Mouse (Mus musculus) liver, embryonic 13.5 days (tissue): ENCODE data around the gene Olfr155. TPM values are rescaled to one million over a fixed set of nuclear protein-coding genes. Genes with fewer than 3 reads are reported as not detected.

Experiments
- ATAC-seq: fragments of 200-750 bp; cut with Nextera tagmentation; 2 replicates; pipeline ENCODE4 v1.8.0; 2017; ENCODE audit warnings: low read depth, mild to moderate bottlenecking, moderate number of reproducible peaks, moderate library complexity
- DNase-seq: peaks from one replicate; pipeline ENCODE4 v3.0.0; 2022
- H3K27ac ChIP-seq: fragments of 300-500 bp; sonication (generic); 2 replicates; pipeline ENCODE4 v1.5.1; 2015; ENCODE audit warnings: moderate library complexity, mild to moderate bottlenecking, inconsistent platforms
- H3K27me3 ChIP-seq: fragments of 300-500 bp; sonication (generic); 2 replicates; pipeline ENCODE4 v1.6.1; 2015; ENCODE audit warnings: mild to moderate bottlenecking, inconsistent platforms
- H3K36me3 ChIP-seq: fragments of 300-500 bp; sonication (generic); 2 replicates; pipeline ENCODE4 v1.6.1; 2015; ENCODE audit warnings: mild to moderate bottlenecking, inconsistent platforms
- H3K4me1 ChIP-seq: fragments of 300-500 bp; sonication (generic); replicated peaks from 2 replicates; pipeline ENCODE4 v1.6.1; 2015; ENCODE audit warnings: inconsistent platforms
- H3K4me2 ChIP-seq: fragments of 300-500 bp; sonication (generic); 2 replicates; pipeline ENCODE4 v1.6.1; 2015; ENCODE audit warnings: inconsistent platforms, mild to moderate bottlenecking, moderate library complexity
- H3K4me3 ChIP-seq: fragments of 300-500 bp; sonication (generic); replicated peaks from 2 replicates; pipeline ENCODE4 v1.5.1; 2015; ENCODE audit warnings: mild to moderate bottlenecking, inconsistent platforms
- H3K9ac ChIP-seq: fragments of 300-500 bp; sonication (generic); 2 replicates; pipeline ENCODE4 v1.6.1; 2015; ENCODE audit warnings: mild to moderate bottlenecking, inconsistent platforms
- H3K9me3 ChIP-seq: fragments of 300-500 bp; sonication (generic); replicated peaks from 2 replicates; pipeline ENCODE4 v1.6.1; 2016; ENCODE audit warnings: inconsistent platforms
- WGBS: fragments of 180-500 bp; shearing (Covaris S2); methylation state at CpG from one replicate; pipeline ENCODE4 v1.1.7; 2015; ENCODE audit not compliant: insufficient replicate concordance; 5-methylcytosine and 5-hydroxymethylcytosine counted together
- polyA plus RNA-seq: library from polyadenylated mRNA; unstranded; fragments of >200 nt; fragmentation: Nextera tagmentation; extraction: Ambion mirVana; gene quantifications from 2 replicates; pipeline ENCODE4 v1.2.1, GENCODE M21; 2015

Gene Olfr155
- polyA plus RNA-seq, 1 experiment from 2014 or later: not detected

DNA sequence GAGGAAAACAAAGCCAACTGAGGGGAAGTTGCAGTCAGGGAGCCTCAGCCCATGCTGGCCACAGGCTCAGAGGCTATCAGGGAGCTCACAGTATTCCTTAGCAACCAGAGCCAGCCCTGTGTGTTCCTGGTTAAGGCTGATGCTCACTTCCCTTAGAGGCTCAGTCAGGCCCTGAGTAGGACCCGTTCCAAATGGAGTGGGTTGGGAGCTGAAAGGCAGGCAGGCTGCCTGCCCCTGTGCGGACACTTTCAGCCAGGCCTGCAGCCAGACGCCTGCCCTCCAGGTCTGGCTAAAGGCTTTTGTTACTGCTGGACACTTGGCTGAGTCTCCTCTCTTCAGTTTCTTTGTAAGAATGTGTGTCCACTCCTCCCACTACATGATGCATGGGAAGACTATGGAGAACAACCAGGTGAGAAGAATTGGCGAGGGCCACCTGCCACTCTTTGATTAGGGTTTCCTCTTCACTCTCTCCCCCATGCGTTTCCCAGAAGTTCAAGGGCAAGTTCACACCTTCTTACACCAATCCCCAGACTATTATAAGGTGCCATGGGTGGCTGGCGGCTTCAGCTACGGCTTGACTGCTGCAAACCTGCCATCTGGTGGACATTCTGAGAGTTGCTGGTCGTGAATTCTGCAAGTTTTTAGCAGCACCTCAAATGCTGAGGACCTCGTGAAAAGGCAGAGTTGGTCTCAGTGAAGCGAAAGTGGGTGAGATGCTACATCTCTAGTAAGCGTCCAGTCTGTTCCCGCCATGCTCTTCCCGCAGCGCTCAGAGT lies 9.6 kb downstream of the Olfr155 start:
- Histone ChIP-seq H3K9me3 (no peaks in the 10 kb centered on the region), H3K27me3 (no peaks in the 10 kb centered on the region), H3K4me2 (no peak overlapping the region), H3K4me1 (no peaks in the 10 kb centered on the region), H3K27ac (no peak overlapping the region), H3K36me3 (no peaks in the 10 kb centered on the region), H3K9ac (no peak overlapping the region), H3K4me3 (no peak overlapping the region)
- peak; percentile 18 for DNase-seq
- ATAC-seq: no peak
- 17% methylated on average over 14 of the region's 14 CpGs for WGBS

DNA sequence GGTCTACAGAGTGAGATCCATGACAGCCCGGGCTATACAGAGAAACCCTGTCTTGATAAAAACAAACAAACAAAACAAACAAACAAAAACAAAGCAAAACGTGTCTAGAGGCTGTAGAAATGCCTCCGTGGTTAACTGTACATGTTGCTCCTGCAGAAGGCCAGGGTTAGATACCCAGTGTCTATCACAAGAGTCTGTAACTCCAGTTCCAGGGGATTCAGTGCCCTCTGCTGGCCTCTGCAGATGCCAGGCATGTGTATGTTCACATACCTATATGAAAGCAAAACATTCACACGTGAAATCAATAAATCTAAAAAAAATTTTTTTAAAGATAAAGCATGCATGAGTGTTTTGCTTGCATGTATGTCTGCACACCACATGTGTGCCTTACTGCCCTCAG lies 11.9 kb downstream of the Olfr155 start:
- ATAC-seq (no peak), DNase-seq (no peak)
- 41% methylated on average over 4 of the region's 4 CpGs for WGBS
- Histone ChIP-seq H3K36me3 (no peaks in the 10 kb centered on the region), H3K27ac (no peak overlapping the region), H3K4me1 (no peaks in the 10 kb centered on the region), H3K9me3 (no peaks in the 10 kb centered on the region), H3K4me2 (no peak overlapping the region), H3K27me3 (no peaks in the 10 kb centered on the region), H3K9ac (no peak overlapping the region), H3K4me3 (no peak overlapping the region)

DNA sequence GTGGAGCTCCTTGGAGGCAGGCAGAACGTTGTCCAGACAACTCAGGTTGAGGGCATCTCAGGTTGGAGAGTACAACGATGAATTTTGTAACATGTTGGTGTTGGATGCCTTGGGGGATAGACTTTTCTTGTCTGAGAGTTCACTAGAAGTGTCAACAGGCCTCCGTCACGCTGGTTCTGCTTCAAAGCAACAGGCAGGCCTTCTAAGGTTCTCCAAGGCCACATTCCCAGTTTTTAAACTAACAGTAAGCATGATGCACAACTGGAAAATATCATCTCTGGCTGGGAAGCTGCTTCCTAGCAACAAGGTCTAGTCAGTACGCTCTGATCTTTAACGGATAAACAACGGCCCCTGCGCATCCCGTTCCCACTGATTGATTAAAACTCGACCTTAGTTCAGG lies 18.5 kb downstream of the Olfr155 start:
- H3K9me3 ChIP-seq: no peaks in the 10 kb centered on the region
- H3K9ac ChIP-seq: no peak overlapping the region

DNA sequence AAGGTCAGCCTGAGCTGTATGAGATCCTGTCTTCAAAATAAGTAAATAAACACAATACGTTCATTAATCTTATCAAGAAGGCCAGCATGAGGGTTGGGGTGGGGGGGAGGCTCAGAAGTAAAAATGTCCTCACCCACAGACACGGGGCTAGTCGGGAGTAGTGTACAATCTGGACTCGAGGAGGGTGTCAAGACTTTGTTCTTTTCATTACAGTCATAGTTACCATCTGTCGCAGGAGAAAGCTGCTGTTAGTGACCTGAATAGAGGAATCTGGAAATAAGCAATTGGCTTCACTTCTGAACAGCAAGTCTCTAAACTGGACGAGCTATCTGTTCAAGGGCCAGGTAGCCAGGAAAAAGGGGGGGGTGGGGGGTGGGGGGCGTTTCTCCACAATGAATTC lies 23.1 kb downstream of the Olfr155 start:
- DNase-seq (no peak), ATAC-seq (no peak)
- 39% methylated on average over 7 of the region's 7 CpGs for WGBS
- Histone ChIP-seq H3K9me3 (no peaks in the 10 kb centered on the region), H3K36me3 (no peaks in the 10 kb centered on the region), H3K4me3 (peak overlapping the region; percentile 77; the same call in 1 of the 2 replicates), H3K27ac (no peak overlapping the region), H3K9ac (no peak overlapping the region), H3K27me3 (peaks cover 15% of the 10 kb centered on the region), H3K4me1 (peaks cover 17% of the 10 kb centered on the region), H3K4me2 (peak overlapping the region; percentile 93)

More for the DNA sequence above, 18.5 kb downstream of the Olfr155 start:
- DNase-seq (no peak), ATAC-seq (no peak)
- Histone ChIP-seq H3K27me3 (peaks cover 3% of the 10 kb centered on the region; the same call in 1 of the 2 replicates), H3K4me2 (no peak overlapping the region), H3K4me3 (no peak overlapping the region), H3K36me3 (no peaks in the 10 kb centered on the region), H3K27ac (no peak overlapping the region), H3K4me1 (peaks cover 2% of the 10 kb centered on the region)
- WGBS: 67% methylated on average over 10 of the region's 10 CpGs

DNA sequence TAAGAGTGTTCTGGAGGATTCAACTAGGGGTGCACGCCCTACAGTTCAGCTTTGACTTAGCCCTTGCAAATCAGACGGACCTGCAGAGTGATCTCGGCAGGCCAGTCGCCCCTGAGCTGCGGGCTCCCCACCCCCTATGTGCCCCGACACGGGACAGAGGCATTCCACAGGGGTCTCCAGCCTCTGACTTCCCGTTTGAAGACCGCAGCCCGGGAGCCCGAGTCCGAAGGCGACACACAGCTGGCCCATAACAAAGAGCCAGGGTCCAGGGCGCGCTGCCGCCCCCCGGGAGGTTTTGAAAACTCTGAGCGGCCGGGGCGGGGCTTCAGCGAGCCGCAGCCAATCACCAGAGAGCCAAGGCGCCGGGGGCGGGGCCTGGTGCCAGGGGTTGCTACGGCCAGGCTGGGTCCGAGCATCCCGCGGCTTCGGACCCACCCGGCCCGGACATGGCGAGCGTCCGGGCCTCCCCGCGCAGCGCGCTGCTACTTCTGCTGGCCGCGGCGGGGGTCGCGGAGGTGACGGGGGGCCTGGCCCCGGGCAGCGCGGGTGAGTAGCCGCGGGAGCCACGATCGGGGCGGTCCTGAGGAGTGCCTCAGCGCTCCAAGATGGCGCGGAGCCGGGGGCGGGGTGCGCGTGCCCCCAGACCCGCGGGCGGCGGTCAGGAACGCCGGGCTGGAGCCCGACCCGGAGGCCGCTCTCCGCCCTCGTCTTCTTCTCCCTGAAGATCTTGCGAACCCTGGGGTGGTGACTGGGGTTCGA lies 24.0 kb downstream of the Olfr155 start, which contains the start of gene Reck:
TSS of gene Reck (plus strand) at position 371 of the 759 bp plus-strand sequence.
- Histone ChIP-seq H3K27ac (no peak within 1 kb of the TSS), H3K4me3 (peak within 1 kb of the TSS; percentile 77), H3K27me3 (peaks cover 15% of the 10 kb centered on the region), H3K4me2 (peak within 1 kb of the TSS; percentile 93), H3K9me3 (no peaks in the 10 kb centered on the region), H3K36me3 (no peaks in the 10 kb centered on the region), H3K4me1 (peaks cover 17% of the 10 kb centered on the region), H3K9ac (peak within 1 kb of the TSS; percentile 71)
- ATAC-seq (peak; percentile 84), DNase-seq (peak; percentile 64)
- 1% methylated on average over 73 of the region's 73 CpGs for WGBS

DNA sequence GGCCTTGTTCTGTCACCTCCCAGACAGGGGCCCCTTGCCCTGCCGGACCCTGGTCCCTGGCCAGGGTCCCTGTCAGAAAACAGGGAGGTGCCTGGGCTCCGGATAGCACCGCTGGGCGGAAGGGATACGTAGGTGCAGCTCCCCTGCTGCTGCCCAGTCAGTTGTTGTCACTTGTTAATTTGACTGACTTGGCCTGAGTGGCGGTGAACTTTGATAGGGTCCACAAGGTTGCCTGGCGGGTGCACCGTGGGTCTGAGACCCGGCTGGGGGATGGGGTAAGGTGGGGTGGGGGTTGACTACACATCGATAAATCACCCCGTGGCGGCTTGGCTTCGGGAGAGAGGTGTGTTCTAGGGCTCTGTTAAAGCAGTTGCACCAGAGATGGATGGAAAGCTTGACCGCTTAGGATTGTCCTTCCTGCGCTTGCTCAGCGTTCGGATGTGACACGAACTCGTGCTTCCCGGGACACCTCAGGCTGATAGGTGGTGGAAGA lies 24.6 kb downstream of the Olfr155 start:
- DNase-seq (no peak), ATAC-seq (peak; percentile 49)
- peaks cover 17% of the 10 kb centered on the region for H3K4me1 ChIP-seq
- H3K4me2 ChIP-seq: peak overlapping the region; percentile 93
- H3K27ac ChIP-seq: no peak overlapping the region
- WGBS: 1% methylated on average over 20 of the region's 20 CpGs
- peak overlapping the region; percentile 77 for H3K4me3 ChIP-seq
- H3K9ac ChIP-seq: peak overlapping the region; percentile 71
- no peaks in the 10 kb centered on the region for H3K9me3 ChIP-seq
- no peaks in the 10 kb centered on the region for H3K36me3 ChIP-seq
- peaks cover 15% of the 10 kb centered on the region for H3K27me3 ChIP-seq

DNA sequence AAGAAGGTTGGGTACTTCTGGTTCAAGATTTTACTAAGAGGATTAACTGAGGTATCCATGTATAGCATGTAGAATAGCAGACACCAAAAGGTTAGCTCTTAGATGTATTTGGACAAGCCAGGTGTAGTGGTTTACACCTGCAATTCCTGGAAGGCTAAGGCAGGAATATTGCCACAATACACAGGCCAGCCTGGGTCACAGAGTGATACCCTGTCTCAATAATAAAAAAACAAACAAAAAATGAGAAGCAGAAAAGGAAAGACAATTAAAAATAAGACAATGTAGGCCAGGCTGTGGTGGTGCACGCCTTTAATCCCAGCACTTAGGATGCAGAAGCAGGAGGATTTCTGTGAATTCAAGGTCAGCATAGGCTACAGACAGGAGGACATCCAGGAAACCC lies 25.9 kb downstream of the Olfr155 start:
- DNase-seq (no peak), ATAC-seq (no peak)
- no peak overlapping the region for H3K4me2 ChIP-seq
- peaks cover 15% of the 10 kb centered on the region for H3K27me3 ChIP-seq
- no peak overlapping the region for H3K4me3 ChIP-seq
- H3K36me3 ChIP-seq: no peaks in the 10 kb centered on the region
- 55% methylated on average over 1 of the region's 1 CpGs for WGBS
- H3K9ac ChIP-seq: no peak overlapping the region
- H3K4me1 ChIP-seq: peaks cover 17% of the 10 kb centered on the region
- no peak overlapping the region for H3K27ac ChIP-seq
- H3K9me3 ChIP-seq: no peaks in the 10 kb centered on the region

DNA sequence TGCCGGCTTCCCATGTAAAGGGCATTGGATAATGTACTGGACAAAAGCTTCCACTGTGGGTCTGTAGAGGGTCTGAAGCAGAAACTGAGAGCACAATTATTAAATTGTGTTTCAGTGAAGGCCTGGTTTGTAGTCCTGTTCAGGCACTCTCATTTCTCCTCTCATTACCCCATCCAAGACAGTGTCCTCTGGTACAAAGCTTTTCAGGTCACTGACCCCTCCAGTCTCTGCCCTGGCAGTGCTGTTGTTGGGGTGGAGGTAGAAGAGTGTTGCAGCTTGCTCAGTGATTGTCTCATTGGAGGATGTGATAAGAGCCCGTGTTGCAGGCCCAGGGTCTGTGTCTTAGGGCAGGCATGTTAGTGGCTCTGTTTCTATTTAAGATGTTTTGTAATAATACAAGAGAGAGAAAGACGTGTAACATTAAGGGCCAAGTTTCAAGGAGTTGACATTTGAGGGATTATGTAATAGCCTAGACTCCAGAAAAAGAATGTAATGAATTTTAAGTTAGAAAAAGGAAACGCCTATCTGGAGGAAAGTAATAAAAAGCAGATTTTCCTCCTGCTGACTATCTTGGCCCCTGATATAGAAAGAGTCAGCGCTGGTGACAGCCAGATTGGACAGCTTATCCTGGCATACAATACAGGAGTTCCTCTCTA lies 26.9 kb downstream of the Olfr155 start:
- 45% methylated on average over 5 of the region's 5 CpGs for WGBS

DNA sequence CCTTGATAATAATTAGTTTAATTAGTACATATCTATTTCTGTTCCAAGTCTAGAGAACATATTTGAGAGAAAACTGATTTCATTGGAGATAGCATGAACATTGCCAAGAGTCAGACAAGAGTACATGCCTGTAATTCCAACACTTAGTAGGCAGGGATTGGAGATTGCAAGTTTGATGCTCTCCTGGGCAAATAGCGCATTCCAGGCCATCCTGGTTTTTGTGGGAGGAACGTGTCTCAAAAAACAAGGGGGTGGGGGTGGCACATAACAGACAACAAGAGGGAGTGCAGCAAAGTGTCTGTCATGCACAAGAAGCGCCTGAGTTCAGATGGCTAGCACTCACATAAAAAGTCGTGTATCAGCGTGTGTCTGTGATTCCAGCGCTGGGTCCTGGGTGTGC lies 28.2 kb downstream of the Olfr155 start:
- Histone ChIP-seq H3K4me1 (peaks cover 17% of the 10 kb centered on the region), H3K9me3 (no peaks in the 10 kb centered on the region), H3K4me3 (no peak overlapping the region), H3K27ac (no peak overlapping the region), H3K9ac (no peak overlapping the region), H3K4me2 (no peak overlapping the region), H3K27me3 (peaks cover 14% of the 10 kb centered on the region), H3K36me3 (no peaks in the 10 kb centered on the region)
- no peak for DNase-seq
- ATAC-seq: no peak
- WGBS: 74% methylated on average over 6 of the region's 6 CpGs

More for the DNA sequence above, 26.9 kb downstream of the Olfr155 start:
- Histone ChIP-seq H3K36me3 (no peaks in the 10 kb centered on the region), H3K9me3 (no peaks in the 10 kb centered on the region), H3K27me3 (peaks cover 15% of the 10 kb centered on the region), H3K27ac (no peak overlapping the region), H3K9ac (no peak overlapping the region), H3K4me1 (peaks cover 17% of the 10 kb centered on the region), H3K4me2 (no peak overlapping the region), H3K4me3 (no peak overlapping the region)
- ATAC-seq (no peak), DNase-seq (no peak)

DNA sequence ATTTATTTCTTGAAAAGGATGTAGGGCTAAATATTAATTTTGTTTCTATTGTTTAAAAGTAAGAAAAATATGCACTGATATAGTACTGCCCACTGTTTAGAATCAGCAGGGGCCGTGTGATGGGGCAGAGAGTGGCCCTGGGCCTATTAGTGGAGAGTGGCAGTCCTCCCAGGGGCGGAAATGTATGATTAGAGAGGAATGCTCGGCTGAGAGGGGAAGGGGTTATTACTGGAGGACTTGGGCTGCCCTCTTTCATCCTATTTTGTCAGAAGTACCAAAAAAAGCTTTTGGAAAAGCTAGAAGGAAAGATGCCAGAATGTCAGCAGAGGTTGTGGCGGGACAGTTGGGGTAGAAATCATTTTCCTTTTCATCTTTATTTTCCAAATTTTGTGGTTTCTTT lies 32.8 kb downstream of the Olfr155 start:
- Histone ChIP-seq H3K36me3 (no peaks in the 10 kb centered on the region), H3K27ac (no peak overlapping the region), H3K9me3 (no peaks in the 10 kb centered on the region), H3K4me1 (no peaks in the 10 kb centered on the region), H3K9ac (no peak overlapping the region), H3K4me3 (no peak overlapping the region), H3K27me3 (no peaks in the 10 kb centered on the region), H3K4me2 (no peak overlapping the region)
- WGBS: 43% methylated on average over 4 of the region's 4 CpGs
- ATAC-seq (no peak), DNase-seq (no peak)

DNA sequence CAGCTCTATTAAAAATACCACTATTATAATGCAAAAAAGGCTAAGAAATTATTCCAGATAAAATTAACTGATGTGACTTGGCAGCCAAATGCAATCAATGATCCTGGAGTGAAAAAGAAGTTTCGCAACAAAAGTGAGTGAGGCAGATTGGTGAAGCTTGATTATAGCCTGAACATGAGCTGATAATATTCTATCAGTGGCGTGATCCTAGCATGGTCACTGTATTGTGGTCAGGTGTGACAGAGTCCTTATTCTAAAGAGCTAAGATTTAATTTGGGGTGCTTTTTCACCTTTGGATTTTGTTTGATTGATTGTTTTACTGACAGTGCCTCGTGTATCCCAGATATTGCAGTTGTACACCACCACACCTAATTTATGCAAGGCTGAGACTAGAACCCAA lies 39.9 kb downstream of the Olfr155 start:
- Histone ChIP-seq H3K27me3 (no peaks in the 10 kb centered on the region), H3K4me3 (no peak overlapping the region), H3K4me1 (peaks cover 3% of the 10 kb centered on the region; the same call in 1 of the 2 replicates), H3K27ac (no peak overlapping the region), H3K9me3 (no peaks in the 10 kb centered on the region), H3K9ac (no peak overlapping the region), H3K36me3 (no peaks in the 10 kb centered on the region), H3K4me2 (no peak overlapping the region)
- DNase-seq (no peak), ATAC-seq (no peak)
- WGBS: 59% methylated on average over 3 of the region's 3 CpGs
